Mouse (Mus musculus): Measurements from ENCODE around the gene 9030612E09Rik. TPM values are rescaled to one million over a fixed set of nuclear protein-coding genes. Genes with fewer than 3 reads are reported as not detected.

Gene 9030612E09Rik
- polyA plus RNA-seq, 1 experiment = 0.22 TPM

DNA sequence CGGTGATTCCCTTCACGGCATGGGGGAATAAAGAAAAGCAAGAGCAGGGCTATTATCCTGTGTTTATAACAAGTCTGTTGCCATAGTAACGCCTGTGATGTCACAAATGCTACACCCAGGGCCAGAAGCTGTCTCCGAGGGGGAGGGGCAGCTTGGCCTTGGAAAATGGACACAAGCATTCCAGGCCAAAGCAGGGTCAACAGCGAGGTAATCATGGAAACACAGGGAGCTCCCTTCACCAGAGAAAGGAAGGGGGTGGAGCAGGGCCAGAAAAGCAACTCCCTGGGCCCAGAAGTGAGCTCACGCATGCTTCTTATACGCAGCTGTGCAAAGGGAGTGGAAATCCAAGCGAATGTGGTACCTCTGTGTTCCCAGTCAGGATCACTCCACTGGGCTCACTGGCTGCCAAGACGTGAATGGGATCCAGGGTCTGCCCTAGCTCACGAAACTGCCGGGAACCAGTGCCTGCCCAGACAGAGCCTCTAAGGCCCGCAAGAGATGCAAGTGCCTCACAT, 19.4 kb upstream of the 9030612E09Rik start:
- Histone ChIP-seq H3K79me2 (ENCODE audit: control insufficient read depth, insufficient read depth) (no peaks in the 10 kb centered on the region), H3K36me3 (ENCODE audit: control insufficient read depth, insufficient read depth) (no peaks in the 10 kb centered on the region), H3K4me3 (ENCODE audit: insufficient read depth, poor library complexity, severe bottlenecking) (no peak overlapping the region), H3K79me3 (ENCODE audit: low read depth) (no peaks in the 10 kb centered on the region), H3ac (ENCODE audit: control insufficient read depth, insufficient read length, low read depth) (no peak overlapping the region), H3K27me3 (ENCODE audit: control insufficient read depth, insufficient read depth, insufficient read length) (no peaks in the 10 kb centered on the region)
- no peak for TF ChIP-seq FOSL1 (IDR thresholded peaks at IDR 0.05; ENCODE audit: insufficient read depth, low read length, poor library complexity, severe bottlenecking)
- no peak for TF ChIP-seq MAX (IDR thresholded peaks at IDR 0.05)
- no peak for TF ChIP-seq MYOD1 (IDR thresholded peaks at IDR 0.05; ENCODE audit: control insufficient read depth, insufficient read length, low read depth)

- no peak overlapping the region for H3K4me3 ChIP-seq (ENCODE audit: insufficient read depth, poor library complexity, severe bottlenecking)
- H3K27me3 ChIP-seq (ENCODE audit: control insufficient read depth, insufficient read depth, insufficient read length) = no peaks in the 10 kb centered on the region
- H3K36me3 ChIP-seq (ENCODE audit: control insufficient read depth, insufficient read depth) = no peaks in the 10 kb centered on the region
- H3K79me3 ChIP-seq (ENCODE audit: low read depth) = no peaks in the 10 kb centered on the region
- no peak overlapping the region for H3ac ChIP-seq (ENCODE audit: control insufficient read depth, insufficient read length, low read depth)
- no peaks in the 10 kb centered on the region for H3K79me2 ChIP-seq (ENCODE audit: control insufficient read depth, insufficient read depth)
- TF ChIP-seq MAX (IDR thresholded peaks at IDR 0.05) = no peak
- no peak for TF ChIP-seq USF1 (IDR thresholded peaks at IDR 0.05; ENCODE audit: low read depth)
- no peak for TF ChIP-seq FOSL1 (IDR thresholded peaks at IDR 0.05; ENCODE audit: insufficient read depth, low read length, poor library complexity, severe bottlenecking)
- no peak for TF ChIP-seq CTCF (IDR thresholded peaks at IDR 0.05; ENCODE audit: control insufficient read depth, insufficient read depth, insufficient read length)
- TF ChIP-seq MYOD1 (IDR thresholded peaks at IDR 0.05; ENCODE audit: control insufficient read depth, insufficient read length, low read depth) = no peak
- TF ChIP-seq CEBPB (IDR thresholded peaks at IDR 0.05; ENCODE audit: low read depth) = no peak
- TF ChIP-seq MYOG (IDR thresholded peaks at IDR 0.05; ENCODE audit: control insufficient read depth, extremely low read depth, insufficient read length) = no peak
Measured at GRCm38 (mm10) chr10:43158917-43159316, 15.6 kb upstream of the 9030612E09Rik start.

DNA sequence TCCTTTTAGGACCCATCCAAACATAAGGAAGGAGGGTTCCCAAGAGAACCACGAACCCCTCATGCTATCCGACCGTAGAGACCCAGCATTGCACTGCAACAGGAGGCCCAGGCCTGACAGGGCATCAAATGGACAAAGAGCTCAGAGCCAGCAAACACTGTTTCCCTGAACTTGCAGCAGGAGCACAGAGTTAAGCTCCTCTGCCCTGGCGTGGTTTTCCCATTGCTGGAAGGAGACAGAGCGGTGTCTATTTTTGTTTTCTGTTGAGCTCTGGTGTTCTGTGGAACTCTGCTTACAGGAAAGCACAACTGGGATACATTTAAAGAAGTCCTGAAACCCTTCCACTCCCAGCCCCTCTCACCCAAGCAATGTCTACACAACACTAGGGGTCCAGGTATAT, 15.2 kb upstream of the 9030612E09Rik start:
- H3K79me2 ChIP-seq (ENCODE audit: control insufficient read depth, insufficient read depth) = no peaks in the 10 kb centered on the region
- H3K27me3 ChIP-seq (ENCODE audit: control insufficient read depth, insufficient read depth, insufficient read length) = no peaks in the 10 kb centered on the region
- H3ac ChIP-seq (ENCODE audit: control insufficient read depth, insufficient read length, low read depth) = no peak overlapping the region
- no peaks in the 10 kb centered on the region for H3K36me3 ChIP-seq (ENCODE audit: control insufficient read depth, insufficient read depth)
- H3K79me3 ChIP-seq (ENCODE audit: low read depth) = no peaks in the 10 kb centered on the region
- no peak for TF ChIP-seq CTCF (IDR thresholded peaks at IDR 0.05; ENCODE audit: control insufficient read depth, insufficient read depth, insufficient read length)
- TF ChIP-seq MYOD1 (IDR thresholded peaks at IDR 0.05; ENCODE audit: control insufficient read depth, insufficient read length, low read depth) = no peak
- TF ChIP-seq MAX (IDR thresholded peaks at IDR 0.05) = no peak
- no peak for TF ChIP-seq USF1 (IDR thresholded peaks at IDR 0.05; ENCODE audit: low read depth)
- no peak for TF ChIP-seq CEBPB (IDR thresholded peaks at IDR 0.05; ENCODE audit: low read depth)
- TF ChIP-seq FOSL1 (IDR thresholded peaks at IDR 0.05; ENCODE audit: insufficient read depth, low read length, poor library complexity, severe bottlenecking) = no peak
- TF ChIP-seq MYOG (IDR thresholded peaks at IDR 0.05; ENCODE audit: control insufficient read depth, extremely low read depth, insufficient read length) = no peak
- H3K4me3 ChIP-seq (ENCODE audit: insufficient read depth, poor library complexity, severe bottlenecking) = no peak overlapping the region

DNA sequence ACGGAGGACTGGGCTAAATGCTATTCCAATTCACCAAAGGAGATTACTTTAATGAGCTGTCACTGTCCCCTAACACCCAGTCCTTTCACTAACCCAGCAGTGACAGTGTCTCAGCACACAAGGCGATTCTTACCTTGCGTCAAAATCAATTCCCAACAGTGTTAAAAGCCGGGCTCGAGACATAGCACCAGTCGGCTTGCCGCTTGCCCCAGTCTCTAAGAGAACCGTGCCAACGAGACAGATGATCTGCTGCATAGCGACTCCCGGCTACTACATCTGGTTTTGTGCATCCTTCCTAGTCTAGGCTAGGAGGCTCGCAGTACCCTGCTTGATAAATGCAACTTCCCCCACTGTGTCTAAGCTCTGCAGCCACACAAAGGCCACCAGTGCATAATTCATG, 12.2 kb upstream of the 9030612E09Rik start:
- no peaks in the 10 kb centered on the region for H3K36me3 ChIP-seq (ENCODE audit: control insufficient read depth, insufficient read depth)
- H3K27me3 ChIP-seq (ENCODE audit: control insufficient read depth, insufficient read depth, insufficient read length) = no peaks in the 10 kb centered on the region
- no peak overlapping the region for H3ac ChIP-seq (ENCODE audit: control insufficient read depth, insufficient read length, low read depth)
- no peaks in the 10 kb centered on the region for H3K79me3 ChIP-seq (ENCODE audit: low read depth)
- no peak overlapping the region for H3K4me3 ChIP-seq (ENCODE audit: insufficient read depth, poor library complexity, severe bottlenecking)
- no peak for TF ChIP-seq MYOD1 (IDR thresholded peaks at IDR 0.05; ENCODE audit: control insufficient read depth, insufficient read length, low read depth)
- no peak for TF ChIP-seq MAX (IDR thresholded peaks at IDR 0.05)
- no peak for TF ChIP-seq MYOG (IDR thresholded peaks at IDR 0.05; ENCODE audit: control insufficient read depth, extremely low read depth, insufficient read length)
- no peak for TF ChIP-seq CTCF (IDR thresholded peaks at IDR 0.05; ENCODE audit: control insufficient read depth, insufficient read depth, insufficient read length)
- TF ChIP-seq USF1 (IDR thresholded peaks at IDR 0.05; ENCODE audit: low read depth) = no peak
- no peak for TF ChIP-seq FOSL1 (IDR thresholded peaks at IDR 0.05; ENCODE audit: insufficient read depth, low read length, poor library complexity, severe bottlenecking)
- TF ChIP-seq CEBPB (IDR thresholded peaks at IDR 0.05; ENCODE audit: low read depth) = no peak
- no peaks in the 10 kb centered on the region for H3K79me2 ChIP-seq (ENCODE audit: control insufficient read depth, insufficient read depth)

GRCm38 (mm10) chr10:43164406-43164805, 10.1 kb upstream of the 9030612E09Rik start:
- Histone ChIP-seq H3ac (ENCODE audit: control insufficient read depth, insufficient read length, low read depth) (no peak overlapping the region), H3K79me3 (ENCODE audit: low read depth) (no peaks in the 10 kb centered on the region), H3K36me3 (ENCODE audit: control insufficient read depth, insufficient read depth) (no peaks in the 10 kb centered on the region), H3K27me3 (ENCODE audit: control insufficient read depth, insufficient read depth, insufficient read length) (no peaks in the 10 kb centered on the region), H3K4me3 (ENCODE audit: insufficient read depth, poor library complexity, severe bottlenecking) (no peak overlapping the region), H3K79me2 (ENCODE audit: control insufficient read depth, insufficient read depth) (no peaks in the 10 kb centered on the region)
- TF ChIP-seq USF1 (IDR thresholded peaks at IDR 0.05; ENCODE audit: low read depth) (no peak), CEBPB (IDR thresholded peaks at IDR 0.05; ENCODE audit: low read depth) (no peak), MYOG (IDR thresholded peaks at IDR 0.05; ENCODE audit: control insufficient read depth, extremely low read depth, insufficient read length) (no peak), MAX (IDR thresholded peaks at IDR 0.05) (no peak)

DNA sequence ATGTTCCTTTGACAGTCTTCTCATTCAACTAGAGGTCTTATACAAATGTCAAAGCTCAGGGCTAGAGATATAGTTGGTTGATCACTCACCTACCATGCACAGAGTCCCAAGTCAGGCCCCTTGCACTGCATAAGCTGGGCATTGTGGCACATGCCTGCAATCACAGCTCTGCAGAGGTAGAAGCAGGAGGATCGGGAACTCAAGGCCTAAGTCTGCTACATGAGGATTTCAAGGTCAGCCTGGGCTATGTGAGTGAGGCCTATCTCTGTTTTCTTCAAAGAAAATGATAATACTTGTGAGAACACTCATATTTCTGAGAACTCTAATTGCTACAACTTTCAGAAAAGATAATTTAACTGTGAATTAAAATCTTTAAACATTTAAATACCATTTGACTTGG, 8.4 kb upstream of the 9030612E09Rik start:
- H3K4me3 ChIP-seq (ENCODE audit: insufficient read depth, poor library complexity, severe bottlenecking) = no peak overlapping the region
- no peaks in the 10 kb centered on the region for H3K79me3 ChIP-seq (ENCODE audit: low read depth)
- H3K27me3 ChIP-seq (ENCODE audit: control insufficient read depth, insufficient read depth, insufficient read length) = no peaks in the 10 kb centered on the region
- TF ChIP-seq MYOD1 (IDR thresholded peaks at IDR 0.05; ENCODE audit: control insufficient read depth, insufficient read length, low read depth) = no peak
- TF ChIP-seq MYOG (IDR thresholded peaks at IDR 0.05; ENCODE audit: control insufficient read depth, extremely low read depth, insufficient read length) = no peak
- no peak for TF ChIP-seq CEBPB (IDR thresholded peaks at IDR 0.05; ENCODE audit: low read depth)
- TF ChIP-seq MAX (IDR thresholded peaks at IDR 0.05) = no peak
- no peak for TF ChIP-seq FOSL1 (IDR thresholded peaks at IDR 0.05; ENCODE audit: insufficient read depth, low read length, poor library complexity, severe bottlenecking)
- no peak for TF ChIP-seq USF1 (IDR thresholded peaks at IDR 0.05; ENCODE audit: low read depth)
- TF ChIP-seq CTCF (IDR thresholded peaks at IDR 0.05; ENCODE audit: control insufficient read depth, insufficient read depth, insufficient read length) = no peak
- H3ac ChIP-seq (ENCODE audit: control insufficient read depth, insufficient read length, low read depth) = no peak overlapping the region
- no peaks in the 10 kb centered on the region for H3K79me2 ChIP-seq (ENCODE audit: control insufficient read depth, insufficient read depth)
- H3K36me3 ChIP-seq (ENCODE audit: control insufficient read depth, insufficient read depth) = no peaks in the 10 kb centered on the region

Measured in C2C12 (cell line).